In the genomic region with DNA sequence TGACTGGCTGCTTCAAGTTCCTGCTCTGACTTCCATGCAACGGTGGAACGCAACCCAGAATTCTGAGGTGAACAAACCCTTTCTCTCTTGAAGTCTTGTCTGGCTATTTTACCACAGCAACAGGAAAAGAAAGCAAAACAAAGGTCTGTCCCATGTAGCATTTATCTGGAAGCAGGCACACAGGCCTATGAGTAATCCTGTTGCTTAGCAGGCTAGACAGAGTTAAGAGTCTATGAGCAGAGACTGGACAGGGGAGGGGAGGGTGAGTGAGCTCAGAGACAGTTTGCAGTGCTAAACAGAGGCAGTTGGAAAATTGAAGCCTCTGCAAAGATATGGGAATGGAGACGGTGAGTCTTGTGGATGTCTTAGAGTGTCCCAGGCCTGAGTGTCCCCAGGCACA, we compare ENCODE assay signal across 18 mouse cellular contexts.
DNase-seq lines count a peak whose midpoint lies in the region; ATAC-seq and TF ChIP-seq lines count a peak whose summit lies in the region.
"Had no signal": no experiment of that assay in that cellular context is flagged by ENCODE, and none has a peak within 500 bp of the region (broad histone marks: within the 10 kb centered on the region; RNA-seq: fewer than 3 reads in every experiment).

No protein-coding gene starts in this region.

- no peak for TF ChIP-seq CTCF in embryonic fibroblast, embryonic 13.5 days (IDR thresholded peaks at IDR 0.05; ENCODE audit: borderline replicate concordance, insufficient read depth, low read length)
- no peak for TF ChIP-seq CTCF in stomach, postnatal 0 days (IDR thresholded peaks at IDR 0.05; ENCODE audit: low read depth)

- no peaks in the 10 kb centered on the region for H3K9me3 ChIP-seq in heart, embryonic 13.5 days
- H3K9me3 ChIP-seq in stomach, postnatal 0 days (ENCODE audit: control insufficient read depth, low read length), result no peaks in the 10 kb centered on the region
- H3K9me3 ChIP-seq: embryonic facial prominence, embryonic 12.5 days; hindbrain, embryonic 13.5 days; liver, embryonic 12.5 days; midbrain, embryonic 13.5 days; neural tube, embryonic 15.5 days had no signal

- no peak overlapping the region for H3K4me2 ChIP-seq in heart, embryonic 13.5 days
- no peak overlapping the region for H3K4me2 ChIP-seq in stomach, postnatal 0 days (replicated peaks; ENCODE audit: low read depth)
- H3K4me2 ChIP-seq: embryonic facial prominence, embryonic 12.5 days; hindbrain, embryonic 13.5 days; liver, embryonic 12.5 days; lung, embryonic 14.5 days; midbrain, embryonic 13.5 days; neural tube, embryonic 15.5 days had no signal

- no peak for TF ChIP-seq EP300 in stomach, postnatal 0 days (optimal IDR thresholded peaks at IDR 0.05)

- peaks cover 27% of the 10 kb centered on the region for H3K4me1 ChIP-seq in heart, embryonic 13.5 days
- H3K4me1 ChIP-seq in embryonic fibroblast, embryonic 13.5 days (ENCODE audit: control insufficient read depth, insufficient read depth, low read length), result peaks cover 3% of the 10 kb centered on the region
- H3K4me1 ChIP-seq in stomach, postnatal 0 days (replicated peaks; ENCODE audit: control insufficient read depth, insufficient read depth), result 0 out of 2 replicates have a peak, but pooled peaks cover 2% of the 10 kb centered on the region
- H3K4me1 ChIP-seq: hindbrain, embryonic 13.5 days; liver, embryonic 12.5 days; midbrain, embryonic 13.5 days; neural tube, embryonic 15.5 days had no signal

- no peak overlapping the region for H3K9ac ChIP-seq in heart, embryonic 13.5 days
- H3K9ac ChIP-seq in stomach, postnatal 0 days (ENCODE audit: low read length), result 0 out of 2 replicates have a peak overlapping the region, but pooled peaks have one; percentile 8
- H3K9ac ChIP-seq: embryonic facial prominence, embryonic 12.5 days; hindbrain, embryonic 13.5 days; liver, embryonic 12.5 days; lung, embryonic 14.5 days; midbrain, embryonic 13.5 days; neural tube, embryonic 15.5 days had no signal

- no peaks in the 10 kb centered on the region for H3K36me3 ChIP-seq in heart, embryonic 13.5 days
- no peaks in the 10 kb centered on the region for H3K36me3 ChIP-seq in stomach, postnatal 0 days (ENCODE audit: control insufficient read depth, insufficient read depth, low read length)
- H3K36me3 ChIP-seq: embryonic facial prominence, embryonic 12.5 days; hindbrain, embryonic 13.5 days; liver, embryonic 12.5 days; midbrain, embryonic 13.5 days; neural tube, embryonic 15.5 days had no signal

- intact Hi-C loops in heart, postnatal 14 days (cut with DNase I), result no loop called here

- TF ChIP-seq POLR2A in embryonic fibroblast, embryonic 13.5 days (IDR thresholded peaks at IDR 0.05; ENCODE audit: low read depth, low read length), result no peak

- DNase-seq in heart, postnatal 14 days, result no peak
- DNase-seq in Muller cell, postnatal 12 days (ENCODE audit: inconsistent ontology term), result peak; percentile 62
- peak; percentile 25 for DNase-seq in stomach, postnatal 0 days (ENCODE audit: low spot score)
- no peak for DNase-seq in ovary, postnatal 36 days (ENCODE audit: low spot score)
- no peak for DNase-seq in layer of hippocampus, postnatal 14 days (ENCODE audit: low spot score in 2 of 2)
- DNase-seq: cerebellum, adult 8-10 months; gastrocnemius, postnatal 10 days; heart, adult 2 months; lung, embryonic 14.5 days had no signal

- WGBS in heart, embryonic 13.5 days, result 49% methylated on average over 3 of the region's 3 CpGs
- 52% methylated on average over 3 of the region's 3 CpGs for WGBS in stomach, postnatal 0 days

- peaks cover 28% of the 10 kb centered on the region for H3K27me3 ChIP-seq in heart, embryonic 13.5 days (replicated peaks)
- H3K27me3 ChIP-seq in stomach, postnatal 0 days (ENCODE audit: control insufficient read depth, insufficient read depth, low read length), result no peaks in the 10 kb centered on the region
- H3K27me3 ChIP-seq: embryonic facial prominence, embryonic 12.5 days; hindbrain, embryonic 13.5 days; midbrain, embryonic 13.5 days; neural tube, embryonic 15.5 days had no signal

- peak overlapping the region; percentile 43; the same call in 1 of the 2 replicates for H3K27ac ChIP-seq in heart, embryonic 13.5 days (replicated peaks)
- H3K27ac ChIP-seq in embryonic fibroblast, embryonic 13.5 days (ENCODE audit: insufficient read depth, low read length), result 0 out of 2 replicates have a peak overlapping the region, but pooled peaks have one; percentile 29
- peak overlapping the region; percentile 49; the same call in 1 of the 2 replicates for H3K27ac ChIP-seq in stomach, postnatal 0 days (replicated peaks)
- H3K27ac ChIP-seq: embryonic facial prominence, embryonic 12.5 days; heart, adult 2 months; hindbrain, embryonic 13.5 days; left cerebral cortex, adult 2 months; liver, embryonic 12.5 days; macrophage; midbrain, embryonic 13.5 days; neural tube, embryonic 15.5 days had no signal

- H3K4me3 ChIP-seq in heart, embryonic 13.5 days, result no peak overlapping the region
- no peak overlapping the region for H3K4me3 ChIP-seq in embryonic fibroblast, embryonic 13.5 days (ENCODE audit: insufficient read depth, low read length)
- H3K4me3 ChIP-seq in stomach, postnatal 0 days (ENCODE audit: low read depth, low read length), result no peak overlapping the region
- H3K4me3 ChIP-seq: embryonic facial prominence, embryonic 12.5 days; heart, adult 2 months; hindbrain, embryonic 13.5 days; left cerebral cortex, adult 2 months; liver, embryonic 12.5 days; midbrain, embryonic 13.5 days; neural tube, embryonic 15.5 days had no signal

- ATAC-seq in heart, embryonic 13.5 days (ENCODE audit: extremely low read depth, insufficient number of reproducible peaks, low FRiP score, low TSS enrichment), result peak; percentile 49; the same call in 1 of the 2 replicates
- ATAC-seq in stomach, postnatal 0 days (ENCODE audit: low FRiP score, low TSS enrichment), result peak; percentile 89
- ATAC-seq: liver, embryonic 12.5 days; midbrain, embryonic 13.5 days had no signal

Comparison
In these comparisons a context has a peak if more than half of its experiments do, and no peak if none do; other contexts are left out.
1. DNase-seq: peak in Muller cell, postnatal 12 days (single experiment) and stomach, postnatal 0 days (single experiment); none in heart, postnatal 14 days (0 of 2), ovary, postnatal 36 days (single experiment) and layer of hippocampus, postnatal 14 days (0 of 2).
2. Peak in every context shown above with its lines, with median percentiles within 50 percentile points of each other: H3K27ac ChIP-seq.